Mouse (Mus musculus) testis, postnatal 14 days (tissue): ENCODE measurements at regions not wholly inside any gene's neighbourhood (a gene's known extent, or its start where the extent isn't known, plus 50 kb on each side); places are given as distances from the start of the nearest gene placed in this dataset.

Experiments used
- DNase-seq: peaks from one replicate; pipeline ENCODE4 v3.0.0; 2021; ENCODE audit warnings: low spot score

DNA sequence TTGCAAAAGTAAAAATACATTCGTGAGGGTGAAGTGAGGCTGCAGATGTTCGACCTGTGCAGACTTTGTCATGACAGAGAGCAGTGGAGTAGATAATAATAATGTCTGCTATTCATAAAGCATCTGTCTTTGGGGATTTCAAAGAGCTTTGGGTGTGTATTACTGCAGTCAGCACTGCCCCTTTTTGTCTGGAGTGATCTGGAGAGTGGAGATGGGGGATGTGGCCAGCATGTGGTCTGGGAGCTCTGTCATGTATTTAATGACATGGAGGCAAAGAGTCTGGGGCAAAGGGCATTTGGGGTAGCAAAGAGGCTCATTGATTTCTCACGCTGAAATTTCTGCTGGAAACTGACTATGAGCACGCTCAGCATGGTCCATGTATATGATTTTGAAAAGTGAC is 510.8 kb upstream of the Pou3f2 start:
- no peak for DNase-seq

GRCm38 (mm10) chr4:22997198-22997985 is 509.2 kb upstream of the Pou3f2 start:
- DNase-seq = no peak

- DNase-seq = no peak
Observed at GRCm38 (mm10) chr4:22986763-22987468, 498.8 kb upstream of the Pou3f2 start.

DNA sequence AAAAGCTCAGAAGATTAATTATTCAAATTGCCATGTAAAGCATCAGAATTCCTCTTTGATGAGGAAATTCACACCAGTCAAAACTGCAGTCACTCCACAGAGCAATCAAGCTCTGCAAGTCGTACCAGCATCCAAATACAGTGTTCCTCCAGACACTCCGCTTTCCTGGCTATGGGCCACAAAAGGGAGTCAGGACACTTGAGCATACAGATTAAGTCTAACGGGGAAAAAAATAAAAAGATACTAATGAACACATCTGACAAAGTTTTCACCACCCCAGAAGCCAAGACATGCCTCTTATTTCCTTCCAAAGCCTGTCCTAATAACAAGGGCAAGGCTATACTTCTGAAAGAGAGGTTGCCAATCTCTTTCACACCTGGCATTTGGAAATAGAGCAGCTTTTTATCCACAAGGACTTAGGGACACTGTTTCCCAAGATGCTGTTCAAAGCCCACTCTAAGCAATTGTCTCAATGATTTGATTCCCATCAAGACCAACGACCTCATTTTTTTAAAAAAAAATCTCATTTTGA is 485.5 kb upstream of the Pou3f2 start:
- DNase-seq = no peak

DNA sequence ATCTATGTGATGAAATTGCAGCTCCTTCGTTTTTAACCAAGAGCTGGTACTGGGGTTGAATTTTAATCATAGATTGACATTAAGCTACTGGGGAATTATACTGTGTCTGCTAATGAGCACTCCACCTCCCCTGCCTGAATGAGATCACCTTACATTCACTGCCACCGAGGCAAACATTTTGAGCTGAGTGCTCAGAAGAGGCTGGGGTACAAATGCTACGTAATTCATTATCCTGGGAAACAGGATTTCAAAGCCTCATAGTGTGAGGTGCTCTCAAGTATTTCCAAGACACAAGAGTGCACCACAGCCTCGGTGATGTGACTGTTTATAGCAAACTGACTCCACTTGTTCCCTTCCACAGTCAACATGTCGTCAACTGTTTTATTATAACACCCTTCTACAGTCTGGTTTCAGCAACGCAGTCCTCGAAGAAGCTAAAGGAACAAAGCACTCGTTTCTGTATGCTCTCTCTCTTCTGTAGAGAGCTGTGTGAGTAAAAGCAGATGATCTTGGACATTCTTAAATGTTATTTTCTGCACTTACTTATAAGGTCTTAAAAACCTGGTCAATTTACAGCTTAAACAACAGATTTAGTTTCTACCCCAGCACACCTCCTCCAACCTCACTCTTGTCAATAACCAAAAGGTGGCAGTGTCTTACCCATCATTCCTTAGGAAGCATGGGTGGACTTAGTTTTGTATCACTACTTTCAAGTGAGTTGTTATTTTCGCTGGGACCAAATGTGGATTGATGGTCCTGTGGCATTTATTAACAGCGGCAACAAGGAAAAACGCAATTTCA is 484.8 kb upstream of the Pou3f2 start:
- DNase-seq = no peak

DNA sequence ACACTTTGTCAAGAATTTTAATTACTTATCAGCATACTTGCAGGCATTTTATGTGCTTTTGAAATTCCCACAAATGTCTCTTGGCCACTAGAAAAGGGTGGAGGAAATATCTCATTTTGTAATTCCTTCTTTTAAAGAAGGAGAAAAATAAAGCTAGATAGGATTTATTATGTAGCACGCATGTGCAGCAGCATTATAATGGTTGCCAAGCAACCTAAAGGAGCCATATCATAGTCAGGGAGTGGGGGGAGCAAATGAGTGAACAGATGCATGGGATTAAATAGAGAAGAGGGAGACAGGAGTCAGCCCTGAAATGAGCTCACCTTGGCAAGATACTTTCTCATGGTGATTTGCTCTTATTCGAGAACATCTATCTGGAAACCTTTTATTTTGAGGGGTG is 483.0 kb upstream of the Pou3f2 start:
- DNase-seq = no peak

- no peak for DNase-seq
Observed at GRCm38 (mm10) chr4:22970495-22970894, 482.3 kb upstream of the Pou3f2 start.

GRCm38 (mm10) chr4:22949422-22949821 is 461.3 kb upstream of the Pou3f2 start:
- DNase-seq = no peak

DNA sequence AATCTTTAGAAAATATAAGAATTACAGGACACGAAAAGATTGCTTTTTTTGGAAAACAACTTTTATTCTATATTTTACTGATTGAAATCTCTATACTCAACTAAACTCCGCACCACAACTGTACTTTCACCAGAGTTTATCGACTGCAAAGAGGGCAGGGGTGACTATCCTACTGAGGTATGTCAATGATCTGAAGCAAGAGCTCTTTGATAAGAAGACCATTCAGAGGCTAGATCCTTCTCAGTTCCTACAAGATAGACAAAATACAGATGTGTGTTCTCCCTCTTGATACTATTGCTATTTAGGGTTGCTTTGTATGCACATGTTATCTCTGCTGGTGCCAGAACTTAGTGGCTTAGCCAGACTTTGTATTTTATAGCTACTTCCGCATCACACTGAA is 460.7 kb upstream of the Pou3f2 start:
- DNase-seq = no peak

- DNase-seq = no peak
Observed at GRCm38 (mm10) chr4:22946788-22947406, 458.7 kb upstream of the Pou3f2 start.

GRCm38 (mm10) chr4:22938302-22938701 is 450.1 kb upstream of the Pou3f2 start:
- no peak for DNase-seq

DNA sequence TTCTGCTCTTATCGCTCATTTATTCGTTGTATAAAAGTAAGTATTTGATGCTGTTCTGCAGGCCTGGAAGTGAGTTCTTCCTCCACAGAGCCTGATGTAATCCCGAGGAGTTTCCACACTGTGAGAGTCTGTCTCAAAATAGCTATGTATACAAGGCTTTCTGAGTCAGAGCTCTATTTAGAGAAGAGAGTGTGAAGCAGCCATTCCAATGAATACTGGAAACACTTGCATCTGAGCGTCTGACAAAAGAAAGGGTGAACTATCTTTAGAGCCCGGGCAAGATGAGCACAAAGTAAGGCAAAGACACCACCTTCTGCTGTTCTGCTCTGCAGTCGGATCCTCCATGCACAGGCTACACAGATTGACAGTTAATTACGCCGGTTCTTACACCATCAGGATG is 436.0 kb upstream of the Pou3f2 start:
- DNase-seq = no peak

GRCm38 (mm10) chr4:22914886-22915285 is 426.7 kb upstream of the Pou3f2 start:
- no peak for DNase-seq

- DNase-seq = no peak
Observed at GRCm38 (mm10) chr4:22892694-22893046, 404.5 kb upstream of the Pou3f2 start.

DNA sequence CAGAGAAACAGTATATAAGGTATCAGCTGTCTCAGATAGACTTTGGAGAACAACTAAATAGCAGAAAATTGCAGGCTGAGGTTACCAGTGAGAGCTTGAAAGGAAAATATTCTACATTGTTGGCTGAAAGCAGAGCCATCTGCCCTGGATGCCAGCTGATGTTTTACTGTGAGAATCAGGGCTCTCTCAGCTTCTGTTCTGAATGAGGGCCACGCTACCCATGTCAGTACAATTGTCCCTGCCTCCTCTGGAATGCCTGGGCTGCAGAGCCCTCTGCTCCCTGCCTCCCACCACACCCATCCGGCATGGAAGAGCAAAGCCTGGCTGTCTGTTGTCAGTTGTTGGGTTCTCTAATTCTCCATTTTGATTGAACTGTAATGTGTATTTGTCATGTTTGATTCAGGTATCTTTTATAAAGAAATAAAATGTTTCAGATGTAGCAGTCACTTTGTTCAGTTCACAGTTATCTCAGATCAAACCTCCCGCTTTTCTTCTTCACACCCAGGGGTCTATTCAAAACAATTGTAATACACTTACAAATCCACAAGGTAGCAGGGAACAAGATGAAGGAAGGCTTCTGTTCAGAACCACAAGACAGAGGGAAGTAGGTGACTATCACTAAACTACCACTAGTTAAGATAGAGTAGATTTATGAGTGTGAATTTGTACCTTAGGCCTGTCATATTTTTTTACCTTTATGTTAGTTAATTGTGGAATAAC is 404.0 kb upstream of the Pou3f2 start:
- no peak for DNase-seq

DNA sequence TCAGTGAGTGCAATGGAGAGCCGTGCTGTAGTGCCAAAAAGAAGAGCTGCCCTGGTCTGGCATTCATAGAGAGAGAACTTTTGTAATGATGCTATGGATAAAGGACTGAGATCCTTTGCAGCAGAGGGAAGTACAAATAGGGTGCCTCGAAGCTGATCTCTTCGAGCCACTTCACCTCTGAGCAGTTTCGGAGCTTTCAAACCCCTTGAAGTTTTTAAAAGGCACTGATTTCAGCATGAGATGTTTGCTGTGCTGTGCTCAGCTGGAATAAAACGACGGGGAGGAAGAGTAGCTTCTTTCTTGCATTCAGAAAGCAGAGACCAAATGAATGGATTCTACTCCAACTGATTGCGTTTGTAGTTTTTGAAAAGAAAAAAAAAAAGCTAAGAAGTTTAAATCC is 392.5 kb upstream of the Pou3f2 start:
- no peak for DNase-seq

- no peak for DNase-seq
Observed at GRCm38 (mm10) chr4:22875392-22875791, 387.2 kb upstream of the Pou3f2 start.

GRCm38 (mm10) chr4:22836124-22836445 is 347.9 kb upstream of the Pou3f2 start:
- no peak for DNase-seq

DNA sequence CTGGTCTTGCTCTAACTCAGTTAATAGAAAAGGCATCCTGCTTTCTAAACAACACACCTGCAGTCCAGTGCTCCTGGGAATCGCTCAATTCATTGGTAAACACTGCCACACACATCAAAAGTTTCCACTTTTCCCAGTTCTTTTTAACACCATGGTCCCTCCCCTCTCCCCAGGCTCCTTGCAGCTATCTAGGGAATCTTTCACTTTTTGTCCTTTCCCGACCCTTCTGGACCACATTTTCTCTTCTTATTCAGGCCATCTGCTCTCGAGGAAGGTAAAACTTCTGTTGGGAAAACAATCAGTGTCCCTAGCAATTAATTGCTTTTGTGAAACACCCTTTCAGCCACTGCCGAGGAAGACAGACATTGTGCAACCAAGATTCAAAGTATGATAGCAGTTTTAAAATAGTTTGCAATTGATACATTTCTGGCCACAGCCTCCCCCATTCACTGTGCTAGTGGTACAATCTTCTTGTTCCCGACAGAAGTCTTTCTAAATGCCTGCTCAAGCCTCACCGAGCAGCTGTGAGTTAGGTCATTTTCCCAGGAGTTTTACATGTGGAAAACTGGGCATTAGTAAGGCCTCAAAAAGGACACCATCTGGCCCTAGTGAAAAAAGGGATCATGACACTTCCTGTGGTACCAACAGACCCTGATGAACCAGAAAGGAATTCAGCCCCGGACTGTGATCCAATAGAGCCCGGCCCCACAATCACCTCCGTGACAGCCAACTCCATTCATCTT is 347.4 kb upstream of the Pou3f2 start:
- DNase-seq = peak; percentile 6

- DNase-seq = no peak
Observed at GRCm38 (mm10) chr4:22833851-22834440, 345.8 kb upstream of the Pou3f2 start.

DNA sequence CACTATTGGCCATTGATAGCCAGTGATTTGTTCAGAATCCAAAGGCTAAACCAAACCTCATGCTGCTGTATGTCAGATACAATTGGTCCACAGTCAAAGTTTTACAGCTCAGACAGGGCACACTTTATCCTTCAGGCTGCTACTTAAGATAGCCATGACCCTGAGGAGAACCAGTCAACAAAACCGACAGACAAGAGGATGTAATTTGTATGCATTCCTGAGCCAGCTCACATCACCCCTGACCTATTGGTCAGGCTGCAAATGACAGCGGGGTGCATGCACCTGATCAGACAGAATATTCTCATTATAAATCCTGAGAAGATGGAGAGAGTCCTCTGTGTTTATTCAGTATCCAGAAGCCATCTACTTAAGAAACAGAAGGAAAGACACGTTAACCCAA is 315.5 kb upstream of the Pou3f2 start:
- DNase-seq = no peak
